Mouse (Mus musculus): ENCODE measurements around the gene Rinl. TPM values are rescaled to one million over a fixed set of nuclear protein-coding genes. Genes with fewer than 3 reads are reported as not detected.

Gene Rinl
- polyA plus RNA-seq, 1 experiment from 2014 or later = 4.3 TPM

DNA sequence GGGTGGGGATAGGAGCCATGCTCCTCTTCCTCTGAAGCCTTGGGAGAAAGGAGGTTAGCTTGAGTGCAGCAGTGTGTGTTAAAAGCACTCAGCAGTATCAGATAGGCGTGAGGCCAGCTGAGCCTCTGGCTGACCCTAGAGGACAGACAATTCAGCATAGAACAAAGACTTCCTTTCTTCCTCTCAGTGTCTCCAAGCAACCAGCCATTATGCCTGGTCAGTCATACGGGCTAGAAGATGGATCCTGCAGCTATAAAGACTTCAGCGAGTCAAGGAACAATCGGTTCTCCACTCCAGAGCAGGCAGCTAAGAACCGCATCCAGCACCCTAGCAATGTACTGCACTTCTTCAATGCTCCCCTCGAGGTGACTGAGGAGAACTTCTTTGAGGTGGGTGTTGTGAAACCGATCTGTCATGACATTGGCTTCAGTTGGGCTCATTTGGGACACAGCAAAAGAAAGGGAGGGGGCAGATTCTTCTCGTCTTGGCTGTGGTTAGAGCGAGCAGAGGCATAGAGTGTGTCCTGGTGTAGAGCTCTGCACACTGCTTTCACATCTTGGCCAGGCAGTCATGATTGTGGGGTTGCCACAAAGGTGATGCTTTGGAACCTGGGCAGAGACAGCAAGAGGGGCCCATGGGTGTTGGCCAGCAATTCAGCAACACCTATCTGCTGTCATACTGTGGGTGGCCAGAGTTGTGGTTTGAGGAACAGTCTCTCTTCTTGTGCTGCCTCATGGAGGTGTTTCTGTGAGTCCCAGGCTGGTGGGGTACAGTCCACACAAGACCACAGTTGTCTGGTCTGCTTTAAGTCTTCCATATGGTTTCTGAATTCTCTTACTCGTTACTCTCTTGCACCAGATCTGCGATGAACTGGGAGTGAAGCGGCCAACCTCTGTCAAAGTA, 31.8 kb downstream of the Rinl start:
- no peak for ATAC-seq (replicated peaks; ENCODE audit: low FRiP score, low TSS enrichment, low read depth)
- no peaks in the 10 kb centered on the region for H3K9me3 ChIP-seq (ENCODE audit: control insufficient read depth, low read length)
- H3K27me3 ChIP-seq (replicated peaks; ENCODE audit: control insufficient read depth, insufficient read depth, low read length) = no peaks in the 10 kb centered on the region
- H3K4me2 ChIP-seq (ENCODE audit: low read length) = no peak overlapping the region
- 78% methylated on average over 12 of the region's 12 CpGs for WGBS
- no peak for DNase-seq (ENCODE audit: low spot score)
- peaks cover 12% of the 10 kb centered on the region for H3K4me1 ChIP-seq (replicated peaks; ENCODE audit: control insufficient read depth, insufficient read depth, low read length)
- no peak overlapping the region for H3K9ac ChIP-seq (ENCODE audit: low read length)
- H3K4me3 ChIP-seq (ENCODE audit: low read depth, low read length) = no peak overlapping the region
- no peak overlapping the region for H3K27ac ChIP-seq (ENCODE audit: low read depth)
- peaks cover 68% of the 10 kb centered on the region for H3K36me3 ChIP-seq (ENCODE audit: control insufficient read depth, insufficient read depth, low read length)

DNA sequence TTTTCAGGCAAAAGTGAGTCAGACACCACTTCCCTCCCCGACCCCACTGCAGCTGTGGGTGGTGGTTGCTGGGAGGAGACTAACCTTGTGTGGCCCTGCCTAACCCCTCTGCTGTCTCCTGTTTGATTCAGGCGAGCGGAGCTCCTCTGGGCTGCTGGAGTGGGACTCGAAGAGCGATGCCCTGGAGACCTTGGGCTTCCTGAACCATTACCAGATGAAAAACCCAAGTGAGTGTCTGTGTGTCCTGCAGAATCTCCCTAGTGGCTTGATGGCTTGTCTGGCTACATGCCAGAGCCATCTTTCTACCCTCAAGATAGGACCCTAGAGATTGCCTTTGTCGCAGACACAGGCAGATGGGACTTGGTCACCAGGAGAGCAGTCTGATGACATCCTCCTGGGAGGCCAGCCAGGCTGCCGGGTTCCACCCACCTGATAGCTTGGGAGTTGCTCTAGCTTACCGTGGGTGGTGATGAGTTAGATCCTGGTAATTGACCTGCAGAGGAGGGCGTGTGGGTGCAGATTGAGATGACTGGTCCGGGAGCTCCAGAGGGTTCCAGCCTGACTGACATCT, 32.6 kb downstream of the Rinl start:
- WGBS = 71% methylated on average over 10 of the region's 10 CpGs
- peaks cover 14% of the 10 kb centered on the region for H3K4me1 ChIP-seq (replicated peaks; ENCODE audit: control insufficient read depth, insufficient read depth, low read length)
- H3K4me3 ChIP-seq (ENCODE audit: low read depth, low read length) = no peak overlapping the region
- DNase-seq (ENCODE audit: low spot score) (no peak), ATAC-seq (replicated peaks; ENCODE audit: low FRiP score, low TSS enrichment, low read depth) (no peak)
- no peak overlapping the region for H3K9ac ChIP-seq (ENCODE audit: low read length)
- peaks cover 61% of the 10 kb centered on the region for H3K36me3 ChIP-seq (ENCODE audit: control insufficient read depth, insufficient read depth, low read length)
- H3K4me2 ChIP-seq (ENCODE audit: low read length) = no peak overlapping the region
- H3K27me3 ChIP-seq (replicated peaks; ENCODE audit: control insufficient read depth, insufficient read depth, low read length) = no peaks in the 10 kb centered on the region
- H3K27ac ChIP-seq (ENCODE audit: low read depth) = no peak overlapping the region
- no peaks in the 10 kb centered on the region for H3K9me3 ChIP-seq (ENCODE audit: control insufficient read depth, low read length)

DNA sequence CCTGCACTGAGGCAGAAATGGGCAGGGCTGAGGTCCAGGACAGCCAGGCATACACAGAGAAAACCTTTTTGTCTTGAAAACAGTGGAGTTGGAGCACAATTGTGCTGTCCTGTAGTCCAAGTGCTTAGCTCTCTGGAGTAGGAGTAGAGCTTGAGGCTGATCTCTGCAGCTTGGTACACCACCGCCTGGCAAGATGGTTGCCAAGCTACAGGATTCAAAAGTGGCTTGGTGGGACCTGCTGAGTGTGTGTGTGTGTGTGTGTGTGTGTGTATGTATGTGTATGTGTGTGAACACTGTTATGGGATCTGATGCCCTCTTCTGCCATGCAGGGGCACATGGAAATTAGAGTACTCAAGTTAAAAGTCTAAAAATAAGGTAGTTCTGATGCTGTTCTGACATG, 33.8 kb downstream of the Rinl start:
- H3K4me1 ChIP-seq (replicated peaks; ENCODE audit: control insufficient read depth, insufficient read depth, low read length) = peaks cover 16% of the 10 kb centered on the region
- no peak for DNase-seq (ENCODE audit: low spot score)
- H3K36me3 ChIP-seq (ENCODE audit: control insufficient read depth, insufficient read depth, low read length) = peaks cover 49% of the 10 kb centered on the region

DNA sequence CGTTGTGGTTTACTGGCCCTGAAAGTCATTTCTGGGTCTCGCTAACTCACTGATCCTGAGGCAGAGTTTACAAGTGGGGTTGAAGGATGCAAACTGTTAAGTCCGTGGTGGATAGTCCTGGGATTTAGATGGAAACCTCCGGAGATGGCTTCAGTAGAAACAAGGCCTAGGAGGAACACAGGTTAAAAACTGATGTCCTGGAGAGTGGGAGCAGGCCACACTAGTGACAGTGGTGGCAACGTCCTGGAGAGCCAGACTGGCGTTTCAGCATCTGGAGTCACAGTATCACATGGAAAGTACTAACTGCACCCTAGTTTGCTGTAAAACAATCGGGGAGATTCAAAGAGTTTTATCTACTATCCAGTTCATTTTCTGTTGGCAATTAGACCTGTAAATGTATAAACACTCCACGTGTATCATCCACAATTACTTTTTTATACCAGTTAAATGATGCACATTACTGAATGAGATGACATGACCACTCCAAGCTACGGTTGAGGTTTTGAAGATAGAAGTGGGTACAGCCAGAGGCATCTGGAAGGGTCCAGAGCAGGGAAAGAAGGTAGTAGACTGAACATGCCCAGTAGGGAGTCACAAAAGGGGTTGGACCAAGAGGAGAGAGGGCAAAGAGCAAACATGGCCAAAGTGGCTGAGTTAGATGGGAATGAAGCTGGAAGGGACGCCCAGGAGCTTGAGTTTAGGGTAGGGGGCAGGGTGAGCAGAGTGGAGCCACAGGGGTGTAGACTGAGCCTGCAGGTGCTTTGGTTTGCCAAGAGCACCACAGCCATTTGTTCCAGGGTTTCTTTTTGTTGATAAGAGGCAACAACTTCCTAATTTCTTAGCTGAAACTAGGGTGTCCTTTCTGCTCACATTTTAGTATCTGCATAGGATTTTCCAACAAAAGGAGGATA, 34.5 kb downstream of the Rinl start:
- ATAC-seq (replicated peaks; ENCODE audit: low FRiP score, low TSS enrichment, low read depth) = no peak
- H3K4me1 ChIP-seq (replicated peaks; ENCODE audit: control insufficient read depth, insufficient read depth, low read length) = peaks cover 18% of the 10 kb centered on the region
- no peaks in the 10 kb centered on the region for H3K27me3 ChIP-seq (replicated peaks; ENCODE audit: control insufficient read depth, insufficient read depth, low read length)
- 51% methylated on average over 10 of the region's 10 CpGs for WGBS
- peak overlapping the region; percentile 83; the same call in 1 of the 2 replicates for H3K27ac ChIP-seq (ENCODE audit: low read depth)
- H3K9ac ChIP-seq (ENCODE audit: low read length) = no peak overlapping the region
- H3K9me3 ChIP-seq (ENCODE audit: control insufficient read depth, low read length) = no peaks in the 10 kb centered on the region
- DNase-seq (ENCODE audit: low spot score) = no peak
- no peak overlapping the region for H3K4me3 ChIP-seq (ENCODE audit: low read depth, low read length)
- H3K36me3 ChIP-seq (ENCODE audit: control insufficient read depth, insufficient read depth, low read length) = peaks cover 42% of the 10 kb centered on the region
- no peak overlapping the region for H3K4me2 ChIP-seq (ENCODE audit: low read length)

More for the DNA sequence above, 33.8 kb downstream of the Rinl start:
- ATAC-seq (replicated peaks; ENCODE audit: low FRiP score, low TSS enrichment, low read depth) = no peak
- H3K4me3 ChIP-seq (ENCODE audit: low read depth, low read length) = no peak overlapping the region
- 71% methylated on average over 1 of the region's 1 CpGs for WGBS
- H3K4me2 ChIP-seq (ENCODE audit: low read length) = no peak overlapping the region
- no peaks in the 10 kb centered on the region for H3K9me3 ChIP-seq (ENCODE audit: control insufficient read depth, low read length)
- no peak overlapping the region for H3K9ac ChIP-seq (ENCODE audit: low read length)
- no peaks in the 10 kb centered on the region for H3K27me3 ChIP-seq (replicated peaks; ENCODE audit: control insufficient read depth, insufficient read depth, low read length)
- H3K27ac ChIP-seq (ENCODE audit: low read depth) = no peak overlapping the region

DNA sequence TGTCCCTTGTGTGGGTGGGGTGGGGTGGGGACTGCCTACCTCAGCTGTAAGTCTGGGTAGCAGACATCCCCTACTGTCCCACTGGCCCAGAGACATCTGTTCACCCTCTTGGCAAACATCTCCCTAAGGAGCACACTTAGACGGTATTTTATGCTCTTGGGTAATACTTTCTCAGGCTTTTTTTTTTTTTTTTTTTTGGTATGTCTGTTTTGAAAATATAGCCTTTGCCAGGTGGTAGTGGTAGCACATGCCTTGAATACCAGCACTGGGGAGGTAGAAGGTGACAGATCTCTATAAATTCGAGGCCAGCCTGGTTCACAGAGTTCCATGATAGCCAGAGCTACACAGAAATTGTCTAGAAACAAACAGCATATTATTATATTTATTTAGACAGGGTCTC, 35.2 kb downstream of the Rinl start:
- H3K9ac ChIP-seq (ENCODE audit: low read length) = no peak overlapping the region
- WGBS = 58% methylated on average over 2 of the region's 2 CpGs
- peaks cover 18% of the 10 kb centered on the region for H3K4me1 ChIP-seq (replicated peaks; ENCODE audit: control insufficient read depth, insufficient read depth, low read length)
- no peak overlapping the region for H3K4me2 ChIP-seq (ENCODE audit: low read length)
- H3K36me3 ChIP-seq (ENCODE audit: control insufficient read depth, insufficient read depth, low read length) = peaks cover 36% of the 10 kb centered on the region
- no peaks in the 10 kb centered on the region for H3K9me3 ChIP-seq (ENCODE audit: control insufficient read depth, low read length)
- H3K27ac ChIP-seq (ENCODE audit: low read depth) = peak overlapping the region; percentile 83
- no peak overlapping the region for H3K4me3 ChIP-seq (ENCODE audit: low read depth, low read length)
- no peak for ATAC-seq (replicated peaks; ENCODE audit: low FRiP score, low TSS enrichment, low read depth)
- DNase-seq (ENCODE audit: low spot score) = no peak
- H3K27me3 ChIP-seq (replicated peaks; ENCODE audit: control insufficient read depth, insufficient read depth, low read length) = no peaks in the 10 kb centered on the region

DNA sequence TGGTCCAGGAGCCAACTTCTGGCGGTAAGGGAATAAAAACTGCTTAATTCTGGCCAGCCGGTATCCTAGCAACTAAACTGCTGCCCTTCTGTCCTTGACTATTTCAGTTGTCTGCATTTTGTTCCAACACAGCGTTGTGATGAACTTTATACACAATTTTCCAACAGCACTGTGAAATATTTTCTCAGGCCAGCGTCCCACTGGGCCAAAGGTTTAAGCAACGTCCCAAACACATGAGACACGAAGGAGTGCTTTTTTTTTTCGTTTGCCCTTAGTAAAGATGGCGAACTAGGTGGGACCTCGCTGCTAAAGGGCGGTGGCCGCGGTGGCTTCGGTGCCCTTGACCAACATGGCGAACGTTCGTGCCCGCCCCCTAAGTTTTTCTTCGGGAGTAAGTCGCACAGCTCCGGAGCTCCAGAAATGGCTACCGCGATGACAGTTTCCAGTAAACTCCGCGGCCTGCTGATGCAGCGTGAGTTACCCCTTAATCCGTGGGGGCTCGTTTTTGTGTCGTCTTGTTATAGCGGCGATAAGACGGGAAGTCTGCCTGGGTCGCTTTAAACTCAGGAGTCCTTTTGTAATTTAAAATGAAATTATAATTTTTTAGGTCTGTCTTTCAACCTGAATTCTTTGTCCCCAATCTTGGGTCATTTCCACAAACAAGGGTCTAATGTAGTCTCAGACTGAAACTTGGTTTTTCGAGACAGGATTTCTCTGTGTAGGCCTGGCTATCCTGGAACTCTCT, 36.3 kb downstream of the Rinl start, which contains the start of gene Ech1:
Ech1 (plus strand) TSS at position 277 of the 745 bp plus-strand sequence.
- Histone ChIP-seq H3K9ac (ENCODE audit: low read length) (peak within 1 kb of the TSS; percentile 74), H3K4me2 (ENCODE audit: low read length) (peak within 1 kb of the TSS; percentile 71), H3K9me3 (ENCODE audit: control insufficient read depth, low read length) (no peaks in the 10 kb centered on the region), H3K27me3 (replicated peaks; ENCODE audit: control insufficient read depth, insufficient read depth, low read length) (no peaks in the 10 kb centered on the region), H3K4me3 (ENCODE audit: low read depth, low read length) (peak within 1 kb of the TSS; percentile 57), H3K4me1 (replicated peaks; ENCODE audit: control insufficient read depth, insufficient read depth, low read length) (peaks cover 14% of the 10 kb centered on the region; the same call in 1 of the 2 replicates), H3K36me3 (ENCODE audit: control insufficient read depth, insufficient read depth, low read length) (peaks cover 31% of the 10 kb centered on the region), H3K27ac (ENCODE audit: low read depth) (peak within 1 kb of the TSS; percentile 83)
- DNase-seq (ENCODE audit: low spot score) (peak; percentile 92), ATAC-seq (replicated peaks; ENCODE audit: low FRiP score, low TSS enrichment, low read depth) (peak; percentile 72)
- WGBS = 2% methylated on average over 33 of the region's 33 CpGs

DNA sequence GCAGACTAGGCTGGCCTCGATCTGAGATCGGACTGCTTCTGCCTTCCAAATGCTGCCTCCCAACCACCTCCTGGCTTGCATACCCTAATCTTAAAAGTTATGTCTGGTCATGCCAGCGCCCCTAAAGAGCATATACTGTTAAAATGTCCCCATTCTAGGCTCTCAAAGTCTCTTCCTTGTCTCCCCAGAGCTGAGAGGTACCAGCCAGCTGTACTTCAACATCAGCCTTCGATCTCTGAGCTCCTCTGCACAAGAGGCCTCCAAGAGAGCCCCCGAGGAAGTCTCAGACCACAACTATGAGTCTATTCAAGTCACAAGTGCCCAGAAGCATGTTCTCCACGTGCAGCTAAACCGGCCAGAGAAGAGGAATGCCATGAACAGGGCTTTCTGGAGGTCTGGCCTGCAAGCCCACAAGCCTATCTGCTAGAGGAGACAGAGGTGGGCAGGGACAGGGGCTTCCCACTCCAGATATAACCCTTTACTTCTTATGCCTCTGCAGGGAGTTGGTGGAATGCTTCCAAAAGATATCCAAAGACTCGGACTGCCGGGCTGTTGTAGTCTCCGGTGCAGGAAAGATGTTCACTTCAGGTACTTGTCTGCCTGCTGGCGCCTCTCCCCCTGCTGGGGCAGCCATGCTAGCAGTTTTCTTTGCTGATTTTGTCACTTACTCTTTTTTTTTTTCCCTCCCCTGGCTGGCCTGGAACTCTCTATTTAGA, 37.1 kb downstream of the Rinl start:
- Histone ChIP-seq H3K9me3 (ENCODE audit: control insufficient read depth, low read length) (no peaks in the 10 kb centered on the region), H3K4me2 (ENCODE audit: low read length) (peak overlapping the region; percentile 71), H3K27me3 (replicated peaks; ENCODE audit: control insufficient read depth, insufficient read depth, low read length) (no peaks in the 10 kb centered on the region), H3K27ac (ENCODE audit: low read depth) (peak overlapping the region; percentile 83), H3K36me3 (ENCODE audit: control insufficient read depth, insufficient read depth, low read length) (peaks cover 30% of the 10 kb centered on the region), H3K4me1 (replicated peaks; ENCODE audit: control insufficient read depth, insufficient read depth, low read length) (peaks cover 14% of the 10 kb centered on the region; the same call in 1 of the 2 replicates), H3K4me3 (ENCODE audit: low read depth, low read length) (peak overlapping the region; percentile 57), H3K9ac (ENCODE audit: low read length) (peak overlapping the region; percentile 74)
- DNase-seq (ENCODE audit: low spot score) (peak; percentile 65), ATAC-seq (replicated peaks; ENCODE audit: low FRiP score, low TSS enrichment, low read depth) (no peak)
- 51% methylated on average over 11 of the region's 11 CpGs for WGBS
